ENCODE assay signal across 8 mouse cellular contexts in the genomic region with DNA sequence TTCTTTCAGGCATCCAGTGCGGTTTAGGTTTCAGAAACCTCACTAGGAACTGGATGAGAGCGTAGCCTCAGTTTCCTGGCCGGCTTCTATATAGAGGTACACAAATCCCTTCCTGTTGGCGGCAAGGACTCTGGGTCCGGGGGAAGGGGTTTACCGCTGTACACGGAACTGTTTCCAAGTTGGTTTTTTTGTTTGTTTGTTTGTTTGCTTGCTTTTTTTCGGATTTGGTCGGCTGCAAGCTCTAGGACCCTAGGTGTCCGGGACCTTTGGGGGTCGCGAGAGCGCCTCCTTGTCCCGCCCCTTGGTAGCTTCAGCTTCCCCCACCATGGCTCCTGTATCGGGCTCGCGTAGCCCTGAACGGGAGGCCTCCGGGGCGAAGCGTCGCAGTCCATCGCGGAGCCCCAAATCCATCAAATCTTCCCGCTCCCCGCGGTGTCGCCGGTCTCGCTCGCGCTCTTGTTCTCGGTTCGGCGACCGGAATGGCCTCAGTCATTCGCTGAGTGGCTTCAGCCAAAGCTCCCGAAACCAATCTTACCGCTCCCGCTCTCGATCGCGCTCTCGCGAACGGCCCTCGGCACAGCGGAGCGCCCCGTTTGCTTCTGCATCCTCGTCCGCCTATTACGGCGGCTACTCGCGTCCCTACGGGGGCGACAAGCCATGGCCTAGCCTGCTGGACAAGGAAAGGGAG. TPM values are rescaled to one million over a fixed set of nuclear protein-coding genes. Genes with fewer than 3 reads are reported as not detected.
A peak's percentile ranks its signal among the peaks of the same experiment; 100 is the strongest.
DNase-seq lines count a peak whose midpoint lies in the region.

A gene (plus strand): TSS at position 125 of the 688 bp plus-strand sequence.

- no peaks in the 10 kb centered on the region; the same call in 1 of the 2 replicates for H3K9me3 ChIP-seq in hindbrain, embryonic 10.5 days

- 14% methylated on average over 58 of the region's 58 CpGs for WGBS in hindbrain, embryonic 10.5 days

- H3K27ac ChIP-seq in hindbrain, embryonic 10.5 days = peak within 1 kb of the TSS; percentile 91

- no peaks in the 10 kb centered on the region for H3K27me3 ChIP-seq in hindbrain, embryonic 10.5 days (ENCODE audit: insufficient read depth, poor library complexity, severe bottlenecking)

- H3K36me3 ChIP-seq in hindbrain, embryonic 10.5 days = peaks cover 5% of the 10 kb centered on the region; the same call in 1 of the 2 replicates

- peaks cover 10% of the 10 kb centered on the region for H3K4me1 ChIP-seq in hindbrain, embryonic 10.5 days (replicated peaks)

- peak within 1 kb of the TSS; percentile 70 for H3K4me3 ChIP-seq in hindbrain, embryonic 10.5 days

- peak; percentile 75 for DNase-seq in MEL-GATA-1-ER (ENCODE audit: extremely low read depth, low read depth)
- DNase-seq in cerebellum, adult 8-10 months = peak; percentile 74
- peak; percentile 88 for DNase-seq in forelimb bud, embryonic 11.5 days (ENCODE audit: low read depth, low spot score)
- DNase-seq in hindbrain, embryonic 10.5 days (ENCODE audit: low spot score) = peak; percentile 71
- DNase-seq in layer of hippocampus, postnatal 10 days (ENCODE audit: low spot score in 2 of 2) = peak; percentile 75 to 84
- peak; percentile 82 for DNase-seq in lung, postnatal 10 days
- DNase-seq in ovary, postnatal 36 days (ENCODE audit: low spot score) = peak; percentile 60
- peak; percentile 77 for DNase-seq in thymus, postnatal 25 days

RNA-seq across cellular contexts. Expression of the gene that starts here (rescaled TPM):
- 15.6 and 19.4 TPM in 2 replicates for polyA plus RNA-seq in hindbrain, embryonic 10.5 days (2016; fragmentation: Nextera tagmentation; extraction: Ambion mirVana)
- 10 to 100 TPM; 18.1 to 22.9 TPM for total RNA-seq in layer of hippocampus, postnatal 10 days (2021)

Comparison
In these comparisons a context has a peak if more than half of its experiments do, and no peak if none do; other contexts are left out.
1. Peak in every context shown above with its lines: DNase-seq, H3K4me3 ChIP-seq and H3K27ac ChIP-seq.